Mouse (Mus musculus) layer of hippocampus, adult 9-10 months (tissue): Measurements from ENCODE around the gene Gm17018.

Experiments used
- DNase-seq: peaks from one replicate; pipeline ENCODE4 v3.0.0; 2022; ENCODE audit warnings: low spot score

Gm17018 gene

DNA sequence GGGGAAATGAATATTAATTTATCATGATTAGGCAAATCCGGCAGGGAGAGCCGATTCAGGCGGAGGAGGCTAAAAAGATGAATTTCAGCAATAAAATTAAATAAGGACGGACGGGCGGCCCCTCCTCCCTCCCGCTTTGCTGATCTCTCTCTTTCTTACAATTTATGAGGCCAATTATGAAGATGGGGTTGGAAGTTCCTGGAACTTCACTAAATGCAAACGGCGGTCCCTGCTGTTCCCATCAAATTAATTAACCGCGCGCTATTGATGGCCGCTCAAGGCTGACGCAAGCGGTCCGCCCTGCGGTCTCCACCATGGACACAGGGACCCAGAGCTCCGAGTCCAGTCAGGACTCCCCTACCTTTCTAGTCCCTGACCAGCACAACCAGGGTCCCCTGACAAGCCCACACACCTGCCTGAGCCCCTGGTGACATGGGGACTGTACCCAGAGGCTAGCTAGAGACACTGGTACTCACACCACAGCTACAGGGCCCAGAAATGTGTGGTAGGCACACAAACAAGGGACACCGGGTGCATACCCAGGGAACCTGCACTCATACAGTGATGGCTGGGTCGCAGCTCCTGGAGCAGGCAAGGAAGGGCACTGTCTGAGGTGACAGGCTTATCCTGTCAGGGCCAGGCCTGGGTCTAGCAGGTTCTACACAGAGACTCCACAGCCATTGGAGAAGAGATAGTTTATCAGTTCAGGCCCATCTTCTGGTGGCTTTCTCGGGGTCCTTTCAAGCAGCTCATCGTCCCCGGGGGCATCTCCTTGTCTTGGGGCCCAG, 11.1 kb upstream of the Gm17018 start:
- no peak for DNase-seq

DNA sequence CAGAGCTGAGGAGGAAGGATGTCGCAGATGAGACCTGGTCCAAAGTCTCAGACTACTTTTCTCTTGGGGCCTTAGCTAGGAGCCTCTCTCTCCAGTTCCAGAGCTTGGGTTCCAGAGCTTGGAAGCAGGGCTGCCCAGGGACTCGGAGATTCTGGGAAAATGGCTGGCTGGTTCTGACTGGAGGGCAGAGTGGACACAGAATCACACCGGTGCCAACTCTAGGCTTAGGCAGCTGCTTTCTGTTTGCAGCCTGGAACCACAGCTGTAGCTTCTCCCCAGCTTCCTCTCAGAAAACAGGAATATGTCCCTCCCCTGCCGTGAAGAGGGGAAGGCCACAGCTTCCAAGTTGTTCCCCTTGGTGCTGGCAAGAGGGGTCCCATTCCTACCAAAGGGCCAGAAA, 10.5 kb upstream of the Gm17018 start:
- DNase-seq = no peak

DNA sequence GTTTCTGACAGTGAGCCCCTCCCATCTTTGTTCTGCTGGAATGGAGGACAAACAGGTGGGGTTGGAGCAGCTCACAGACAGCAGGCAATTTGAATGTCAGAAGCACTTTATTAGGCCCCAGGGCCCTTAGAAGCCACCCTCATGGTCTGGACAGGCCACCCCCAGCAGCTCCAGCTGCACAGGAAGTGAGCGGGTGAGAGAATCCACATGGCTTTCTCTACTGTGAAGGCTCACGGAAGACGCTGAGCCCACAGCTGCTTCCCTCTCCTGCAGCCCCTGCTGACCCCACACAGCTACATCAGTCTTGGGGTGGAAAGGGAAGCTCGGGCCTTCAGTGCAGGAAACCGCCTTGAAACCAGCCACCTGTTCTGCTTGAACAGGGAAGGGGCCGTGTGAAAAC, 8.2 kb upstream of the Gm17018 start:
- DNase-seq = no peak

- DNase-seq = no peak
Observed at GRCm38 (mm10) chr19:45554136-45554535, 6.3 kb upstream of the Gm17018 start.

DNA sequence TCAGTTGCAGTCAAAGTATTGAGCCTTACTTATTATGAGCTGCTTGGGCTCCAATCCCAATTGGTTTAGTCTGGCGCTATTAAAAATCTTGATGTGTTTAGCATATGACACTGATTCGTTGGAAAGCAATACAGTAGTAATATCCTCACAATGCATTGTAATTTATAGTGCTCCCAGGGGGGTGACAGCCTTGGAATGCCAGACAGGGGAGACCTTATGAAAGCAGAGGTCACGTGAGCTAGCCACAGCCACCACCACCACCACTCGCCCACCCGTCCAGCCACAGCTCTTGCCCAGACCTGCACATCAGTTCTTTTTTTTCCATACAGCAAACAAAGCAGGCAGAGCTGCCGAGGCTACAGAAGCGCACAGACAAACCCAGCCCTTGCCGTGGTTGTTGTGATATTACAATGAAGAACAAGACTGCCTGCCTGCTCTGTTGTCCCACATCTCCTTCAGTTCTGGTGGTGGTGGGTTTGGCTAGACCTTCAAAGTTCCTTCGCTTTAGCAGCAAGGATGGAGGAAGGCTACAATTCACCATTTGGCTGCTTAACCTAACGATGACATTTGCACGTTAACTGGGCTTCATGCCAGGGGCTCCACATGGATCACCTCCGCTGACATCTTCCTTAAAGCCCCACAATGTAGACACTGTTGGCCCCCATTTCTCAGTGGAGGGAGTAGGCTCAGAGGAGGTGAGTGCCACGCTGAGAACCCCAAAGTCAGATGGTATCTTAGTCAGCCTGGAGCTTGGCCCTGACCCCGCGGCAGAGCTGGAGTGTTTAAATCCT, 5.7 kb downstream of the Gm17018 start:
- no peak for DNase-seq

DNA sequence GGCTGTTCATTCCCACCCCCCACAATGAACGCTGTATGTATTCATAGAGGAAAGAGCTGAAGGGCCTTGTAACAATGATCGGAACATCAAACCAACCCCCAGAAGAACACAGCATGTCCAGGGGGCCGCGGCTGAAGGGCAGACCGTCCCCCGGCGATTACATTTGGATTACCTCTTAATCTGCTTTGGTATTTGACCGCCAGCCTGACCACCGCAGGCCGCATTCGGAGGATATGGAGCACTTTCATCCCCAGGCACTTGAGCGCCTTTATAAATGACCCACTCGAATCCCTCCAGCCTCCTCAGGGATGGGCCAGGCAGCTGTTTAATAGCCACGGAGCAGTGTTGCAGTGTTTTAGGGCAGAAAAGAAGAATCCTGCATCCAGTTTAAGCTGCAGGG, 7.0 kb downstream of the Gm17018 start:
- no peak for DNase-seq

DNA sequence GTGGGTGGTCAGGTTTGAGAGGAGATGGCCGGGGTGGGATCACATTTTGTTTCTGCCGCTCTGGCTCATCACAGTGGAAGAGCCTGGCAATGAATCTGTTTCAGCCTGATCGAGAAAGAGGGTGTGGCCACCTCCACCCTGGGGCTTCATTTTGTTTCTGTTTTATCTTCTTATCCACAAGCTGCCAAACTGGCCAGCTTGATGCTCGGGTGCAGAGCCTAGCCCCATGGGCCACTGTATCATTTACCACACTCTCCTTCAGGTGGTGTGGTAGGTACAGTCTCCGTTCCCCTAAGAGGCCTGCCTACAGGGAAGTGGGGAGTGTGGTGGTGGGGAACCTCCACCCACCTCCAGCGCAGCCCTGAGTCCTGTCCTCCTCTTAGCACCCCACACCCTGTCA, 12.6 kb downstream of the Gm17018 start:
- DNase-seq = no peak

DNA sequence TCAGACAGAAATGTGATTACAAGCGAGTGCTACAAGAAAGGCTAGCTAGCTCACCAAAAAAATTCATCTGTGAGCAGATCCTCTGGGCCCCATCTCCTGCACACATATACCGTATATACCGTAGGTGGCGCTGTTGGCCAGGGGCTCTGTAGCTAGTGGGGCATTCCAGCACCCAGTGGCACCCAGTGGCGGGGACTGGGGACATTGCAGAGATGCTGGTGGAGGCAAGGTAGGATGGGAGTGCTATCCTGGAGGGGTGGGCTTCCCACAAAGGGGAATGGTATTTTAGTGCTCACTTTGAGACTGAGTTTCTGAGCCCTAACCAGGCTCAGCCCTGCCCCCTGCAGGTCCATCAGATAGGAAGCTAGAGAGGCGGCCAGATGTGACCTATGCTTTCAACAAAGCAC, 13.4 kb downstream of the Gm17018 start:
- DNase-seq = peak; percentile 65

GRCm38 (mm10) chr19:45574339-45574898, 14.0 kb downstream of the Gm17018 start:
- no peak for DNase-seq

DNA sequence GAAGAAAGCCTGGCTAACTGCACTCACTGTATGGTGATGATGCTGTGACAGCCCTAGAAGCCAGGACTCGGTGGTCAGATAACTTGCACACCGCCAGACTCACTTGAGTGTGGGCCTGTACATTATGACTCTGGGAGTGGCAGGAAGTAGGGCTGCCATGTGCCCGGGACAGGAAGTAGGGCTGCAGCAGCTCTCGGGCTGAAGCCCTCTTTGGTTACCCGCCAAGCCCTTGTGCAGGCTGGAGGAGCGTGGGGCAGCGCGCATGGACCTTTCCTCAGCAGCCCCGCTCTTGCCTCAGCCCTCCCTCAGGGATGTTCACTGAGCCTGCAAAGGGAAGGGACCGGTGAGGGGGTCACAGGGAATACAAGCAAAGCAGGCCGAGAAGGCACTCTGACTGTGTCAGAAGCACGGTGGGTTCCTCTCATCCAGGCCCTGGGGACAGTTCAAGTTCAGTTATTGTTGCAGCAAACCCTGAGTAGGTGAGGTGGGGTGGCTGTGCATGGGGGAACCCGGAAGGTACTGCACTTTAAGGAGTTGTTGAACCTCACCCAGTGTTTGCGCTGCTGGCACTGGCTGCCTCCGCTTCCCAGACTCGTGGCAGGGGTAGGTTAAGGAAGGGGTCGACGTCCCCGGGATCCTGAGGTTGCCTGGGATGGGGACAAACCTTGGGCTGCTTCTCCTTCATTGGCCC, 14.7 kb downstream of the Gm17018 start:
- no peak for DNase-seq

GRCm38 (mm10) chr19:45575632-45576001, 15.2 kb downstream of the Gm17018 start:
- DNase-seq = no peak

DNA sequence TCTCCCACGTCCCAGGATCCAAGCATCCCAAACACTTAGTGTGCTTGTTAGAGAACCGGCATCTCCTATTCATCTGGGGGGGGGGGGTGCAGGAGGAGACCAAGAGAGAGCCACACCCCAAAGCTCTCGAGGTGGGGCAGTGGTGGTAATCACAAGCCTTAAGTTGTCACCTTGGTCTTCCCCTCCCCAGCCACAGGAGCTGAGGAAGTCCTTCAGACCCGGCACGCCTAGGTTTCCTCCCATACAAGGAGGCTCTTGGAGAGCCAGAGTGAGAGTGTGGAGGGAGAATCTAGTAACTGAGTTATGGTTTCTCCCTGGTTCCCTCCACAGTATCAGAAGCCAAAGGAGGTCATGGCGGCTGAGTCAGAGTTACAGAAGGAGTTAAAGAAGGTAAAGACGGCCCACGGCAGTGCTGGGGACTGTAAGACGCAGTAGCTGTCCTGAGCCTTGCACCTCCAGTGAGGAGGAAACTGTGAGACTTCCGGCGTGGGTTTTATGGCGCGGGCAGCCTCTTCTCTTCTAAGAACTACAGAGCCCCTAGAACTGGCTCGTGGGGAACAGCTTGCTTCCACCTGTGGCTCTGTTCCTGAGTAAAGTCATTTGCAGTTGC, 16.8 kb downstream of the Gm17018 start:
- no peak for DNase-seq

GRCm38 (mm10) chr19:45578976-45579375, 18.6 kb downstream of the Gm17018 start:
- no peak for DNase-seq

DNA sequence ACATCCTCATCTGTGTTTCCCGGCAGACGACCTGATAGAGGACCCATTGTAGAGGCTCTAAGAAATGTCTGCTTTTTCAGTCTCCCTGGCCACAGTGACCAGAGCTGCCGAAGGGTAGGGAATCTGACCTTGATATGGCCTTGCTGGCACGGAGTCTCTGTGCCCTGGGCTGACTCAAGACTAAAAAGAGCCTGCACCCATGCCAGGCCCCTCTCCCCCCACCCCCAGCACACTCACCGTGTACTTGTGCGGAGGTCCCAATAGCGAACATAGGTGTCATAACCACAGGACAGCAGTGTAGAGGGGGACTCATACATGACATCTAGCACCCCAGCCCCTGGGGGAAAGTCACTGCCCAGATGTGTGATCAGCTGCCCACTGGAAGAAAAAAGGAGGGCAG, 19.0 kb downstream of the Gm17018 start:
- no peak for DNase-seq

- DNase-seq = no peak
Observed at GRCm38 (mm10) chr19:45580235-45580634, 19.8 kb downstream of the Gm17018 start.

DNA sequence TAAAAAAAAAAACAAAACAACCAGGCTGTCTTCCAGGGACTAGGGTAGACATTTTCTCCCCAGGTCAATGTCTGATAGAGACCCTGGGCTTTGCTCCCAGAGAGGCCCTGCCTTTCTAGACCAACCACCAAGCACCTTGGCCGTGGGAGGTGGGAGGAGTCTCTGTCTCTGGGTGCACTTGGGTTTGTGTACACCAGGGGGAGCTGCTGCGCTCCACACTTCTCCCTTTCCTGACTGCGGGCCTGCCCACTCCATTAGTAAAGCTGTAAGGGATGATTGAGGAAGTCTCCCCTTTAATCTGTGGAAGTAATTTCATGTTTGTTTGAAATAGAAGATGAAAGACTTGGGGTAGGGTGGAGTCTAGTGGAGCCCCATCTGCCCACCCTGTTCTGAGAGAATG, 20.8 kb downstream of the Gm17018 start:
- no peak for DNase-seq

GRCm38 (mm10) chr19:45582161-45582560, 21.7 kb downstream of the Gm17018 start:
- DNase-seq = no peak

GRCm38 (mm10) chr19:45583136-45583535, 22.7 kb downstream of the Gm17018 start:
- no peak for DNase-seq

DNA sequence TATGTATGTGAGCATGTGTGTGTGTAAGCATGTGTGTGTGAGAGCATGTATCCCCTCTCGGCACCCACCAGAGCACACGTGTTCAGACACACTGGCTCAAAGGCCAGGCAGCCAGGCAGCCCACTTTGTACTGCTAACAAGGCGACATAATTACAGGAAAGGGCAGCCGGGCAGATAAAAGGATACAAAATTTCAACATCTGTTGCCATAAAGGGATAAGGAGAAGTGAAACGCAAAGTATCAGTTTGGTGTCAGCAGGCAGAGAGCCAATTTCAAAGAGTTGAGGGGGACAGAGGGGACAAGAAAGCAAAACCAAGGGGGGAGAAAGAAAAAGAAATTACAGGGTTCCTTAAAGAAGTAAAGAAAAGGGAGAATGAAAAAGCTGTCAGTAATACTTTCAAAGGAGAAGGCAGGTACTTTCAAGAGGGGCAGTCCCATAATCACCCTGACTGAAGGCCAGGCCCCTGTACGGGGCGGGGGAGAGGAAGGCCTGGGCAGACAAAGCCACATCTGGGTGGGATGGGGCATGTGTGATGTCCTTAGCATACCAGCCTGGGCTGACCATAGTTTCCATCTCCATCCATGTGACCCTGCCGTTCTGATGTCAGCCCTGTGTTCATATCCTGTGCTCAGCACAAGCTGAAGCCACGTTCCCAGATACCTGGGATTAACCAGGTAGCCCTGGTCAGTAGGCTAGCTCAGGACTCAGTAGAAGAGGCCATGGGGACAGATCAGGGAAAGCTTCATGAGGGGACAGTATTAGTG, 24.6 kb downstream of the Gm17018 start:
- DNase-seq = no peak

GRCm38 (mm10) chr19:45586850-45587249, 26.4 kb downstream of the Gm17018 start:
- DNase-seq = no peak

DNA sequence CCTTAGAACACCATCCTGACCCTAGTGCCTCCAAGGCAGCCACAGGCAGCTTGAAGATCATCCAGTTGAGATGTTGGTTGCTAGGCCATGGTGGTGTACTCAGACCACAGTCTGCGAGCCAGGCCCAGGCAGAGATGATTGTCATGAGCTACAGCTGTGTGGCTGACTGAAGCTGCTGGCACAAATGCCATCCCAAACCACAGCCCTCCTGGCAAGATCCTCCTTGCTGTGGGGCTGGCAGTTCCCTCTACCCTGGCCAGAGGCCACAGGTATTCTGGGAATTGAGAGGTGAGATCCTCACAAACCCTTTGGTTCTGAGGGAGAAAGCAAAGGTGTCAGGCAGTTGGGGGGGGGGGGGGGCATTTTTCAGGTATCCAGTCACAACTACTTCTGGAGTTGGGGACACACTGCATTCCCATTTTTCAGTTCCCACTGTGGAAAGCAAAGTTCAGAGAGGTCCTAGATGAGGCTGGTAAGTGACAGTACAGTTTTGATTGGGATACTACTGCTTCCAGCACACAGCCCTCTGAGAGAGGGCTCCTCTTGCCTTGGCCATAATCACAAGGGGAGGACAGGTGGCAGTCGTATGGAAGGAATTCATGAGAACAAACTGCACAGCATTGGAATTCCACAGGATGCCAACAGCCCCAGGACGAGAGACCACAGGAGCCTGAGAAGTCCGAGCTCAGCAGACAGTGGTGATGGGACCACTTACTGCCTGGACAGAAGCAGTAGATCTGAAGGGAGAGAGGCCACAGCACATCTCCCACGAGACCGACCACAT, 27.3 kb downstream of the Gm17018 start:
- no peak for DNase-seq
